Mouse (Mus musculus): ENCODE results near the gene Rars2.

GRCm38 (mm10) chr4:34634129-34634528, 19.4 kb downstream of the Rars2 start:
- TF ChIP-seq CTCF (IDR thresholded peaks at IDR 0.05; ENCODE audit: low read depth) (no peak), EP300 (optimal IDR thresholded peaks at IDR 0.05) (no peak)
